Mouse (Mus musculus): Measurements from ENCODE around the gene Etnk1.

GRCm38 (mm10) chr6:143259870-143260559 lies 93.0 kb downstream of the Etnk1 start:
- TF ChIP-seq CTCF (IDR thresholded peaks at IDR 0.05; ENCODE audit: insufficient read depth, low read length): no peak
- TF ChIP-seq POLR2A (IDR thresholded peaks at IDR 0.05; ENCODE audit: borderline replicate concordance, extremely low read depth, low read depth, low read length): no peak
